Mouse (Mus musculus): Measurements from ENCODE around the gene Rabggta.

The Rabggta gene

GRCm38 (mm10) chr14:55745180-55745860 is 23.3 kb upstream of the Rabggta start, which contains the start of the genes Dhrs1 and Nop9:
Gene Dhrs1, minus strand, starts transcription at chr14:55745690.
Gene Nop9, plus strand, starts transcription at chr14:55745693.
- ChIA-PET CTCF (interaction anchor here in 3 of 4 experiments (0.5 to 3.2 kb wide), 18 partner anchors 12 to 1218 kb away, joined by 3 to 45 read pairs (median 4); partner anchors contain the start of genes Tinf2 (in 2 of the 3), A730061H03Rik (in 1 of the 3), Ltb4r2 (in 1 of the 3) and Psme2 (in 1 of the 3)), POLR2A (interaction anchor here in 3 of 4 experiments (0.6 to 4.4 kb wide), 24 partner anchors 9 to 234 kb away, joined by 3 to 34 read pairs (median 4); partner anchors contain the start of genes Tinf2 (in 3 of the 3), Gmpr2 (in 2 of the 3), Mdp1 (in 2 of the 3) and Nedd8 (in 2 of the 3))

- ChIA-PET POLR2A (interaction anchor here (0.6 to 4.4 kb wide), 28 partner anchors 8 to 184 kb away, joined by 3 to 34 read pairs (median 4); partner anchors contain the start of genes Tinf2 (in 4 of the 4), Gmpr2 (in 2 of the 4), Nedd8 (in 2 of the 4) and Psme2 (in 2 of the 4)), CTCF (interaction anchor here (0.6 to 3.2 kb wide), 55 partner anchors 9 to 703 kb away, joined by 3 to 45 read pairs (median 4); partner anchors contain the start of genes Tinf2 (in 4 of the 4), Gmpr2 (in 2 of the 4), Mdp1 (in 2 of the 4) and Nedd8 (in 2 of the 4))
These were observed 21.6 kb upstream of the Rabggta start for GRCm38 (mm10) chr14:55743711-55744110.

- CTCF ChIA-PET: interaction anchor here in 2 of 4 experiments (0.7 to 1.2 kb wide), 2 partner anchors 15 to 128 kb away, joined by 3 read pairs; partner anchors contain the start of gene Rabggta (in 1 of the 2)
- POLR2A ChIA-PET: interaction anchor here in 3 of 4 experiments (1.1 to 4.9 kb wide), 6 partner anchors 9 to 17 kb away, joined by 3 to 61 read pairs (median 4); partner anchors contain the start of genes Rabggta (in 2 of the 3), Dhrs1 (in 1 of the 3) and Nop9 (in 1 of the 3)
These were observed 15.1 kb upstream of the Rabggta start for GRCm38 (mm10) chr14:55737086-55737687.

GRCm38 (mm10) chr14:55735758-55736157 is 13.7 kb upstream of the Rabggta start:
- CTCF ChIA-PET: interaction anchor here in 2 of 4 experiments (1.1 to 2.9 kb wide), 3 partner anchors 8 to 128 kb away, joined by 3 to 14 read pairs (median 3); partner anchors contain the start of gene Rabggta (in 1 of the 2)

GRCm38 (mm10) chr14:55735334-55735733 is 13.3 kb upstream of the Rabggta start:
- ChIA-PET POLR2A (interaction anchor here in 3 of 4 experiments (0.7 to 4.9 kb wide), 22 partner anchors 7 to 175 kb away, joined by 3 to 61 read pairs (median 4); partner anchors contain the start of genes Rabggta (in 3 of the 3), Psme2 (in 2 of the 3), Rnf31 (in 2 of the 3) and Tinf2 (in 2 of the 3)), CTCF (interaction anchor here in 3 of 4 experiments (0.6 to 2.9 kb wide), 6 partner anchors 8 to 182 kb away, joined by 3 to 14 read pairs (median 4); no protein-coding TSS in a partner anchor)

More at GRCm38 (mm10) chr14:55735758-55736157, 13.7 kb upstream of the Rabggta start:
- POLR2A ChIA-PET: interaction anchor here in 3 of 4 experiments (0.7 to 4.9 kb wide), 19 partner anchors 8 to 175 kb away, joined by 3 to 61 read pairs (median 4); partner anchors contain the start of genes Rabggta (in 3 of the 3), Tinf2 (in 2 of the 3), A730061H03Rik (in 1 of the 3) and Gmpr2 (in 1 of the 3)

- ChIA-PET POLR2A (interaction anchor here in 3 of 4 experiments (0.7 to 4.9 kb wide), 22 partner anchors 8 to 174 kb away, joined by 3 to 61 read pairs (median 4); partner anchors contain the start of genes Rabggta (in 3 of the 3), Psme2 (in 2 of the 3), Rnf31 (in 2 of the 3) and Tinf2 (in 2 of the 3)), CTCF (interaction anchor here in 3 of 4 experiments (0.6 to 2.9 kb wide), 6 partner anchors 9 to 181 kb away, joined by 3 to 14 read pairs (median 4); no protein-coding TSS in a partner anchor)
These were observed 12.8 kb upstream of the Rabggta start for GRCm38 (mm10) chr14:55734869-55735268.

- ChIA-PET POLR2A (interaction anchor here in 3 of 4 experiments (1.1 to 4.9 kb wide), 13 partner anchors 9 to 173 kb away, joined by 3 to 61 read pairs (median 7); partner anchors contain the start of genes Rabggta (in 3 of the 3), A730061H03Rik (in 1 of the 3), Gmpr2 (in 1 of the 3) and Mdp1 (in 1 of the 3)), CTCF (interaction anchor here in 2 of 4 experiments (0.8 to 2.9 kb wide), 5 partner anchors 10 to 421 kb away, joined by 3 to 14 read pairs (median 3); partner anchors contain the start of genes Dhrs1 (in 1 of the 2), Nop9 (in 1 of the 2) and Tinf2 (in 1 of the 2))
These were observed 11.8 kb upstream of the Rabggta start for GRCm38 (mm10) chr14:55733889-55734288.

- ChIA-PET CTCF (interaction anchor here in 3 of 4 experiments (0.8 to 1.8 kb wide), 6 partner anchors 8 to 58 kb away, joined by 3 to 6 read pairs (median 4); partner anchors contain the start of genes Rabggta (in 2 of the 3), Dhrs1 (in 1 of the 3), Nedd8 (in 1 of the 3) and Nop9 (in 1 of the 3)), POLR2A (interaction anchor here (0.6 to 3.8 kb wide), 9 partner anchors 9 to 1021 kb away, joined by 3 to 26 read pairs (median 3); partner anchors contain the start of genes Rabggta (in 3 of the 4), Mphosph8 (in 1 of the 4) and Tinf2 (in 1 of the 4))
These were observed 8.5 kb upstream of the Rabggta start for GRCm38 (mm10) chr14:55730531-55731032.

GRCm38 (mm10) chr14:55730116-55730515 is 8.1 kb upstream of the Rabggta start:
- ChIA-PET CTCF (interaction anchor here in 2 of 4 experiments (0.8 to 1.8 kb wide), 4 partner anchors 8 to 16 kb away, joined by 3 to 5 read pairs (median 4); partner anchors contain the start of genes Dhrs1 (in 1 of the 2), Nop9 (in 1 of the 2) and Rabggta (in 1 of the 2)), POLR2A (interaction anchor here in 3 of 4 experiments (0.6 to 3.8 kb wide), 8 partner anchors 9 to 1022 kb away, joined by 3 to 26 read pairs (median 4); partner anchors contain the start of genes Rabggta (in 2 of the 3) and Tinf2 (in 1 of the 3))

GRCm38 (mm10) chr14:55727889-55728685 is 6.0 kb upstream of the Rabggta start:
- ChIA-PET POLR2A (interaction anchor here in 3 of 4 experiments (0.6 to 3.8 kb wide), 5 partner anchors 8 to 84 kb away, joined by 3 to 26 read pairs (median 3); partner anchors contain the start of genes Gmpr2 (in 1 of the 3), Nedd8 (in 1 of the 3), Rabggta (in 1 of the 3) and Tm9sf1 (in 1 of the 3)), CTCF (interaction anchor here in 2 of 4 experiments (0.6 to 1.6 kb wide), 2 partner anchors 15 to 579 kb away, joined by 3 to 4 read pairs; no protein-coding TSS in a partner anchor)

- ChIA-PET POLR2A (interaction anchor here in 2 of 4 experiments (0.6 to 1.1 kb wide), 3 partner anchors 9 to 172 kb away, joined by 3 to 4 read pairs (median 3); partner anchors contain the start of genes Gmpr2 (in 1 of the 2) and Nedd8 (in 1 of the 2)), CTCF (interaction anchor here in 2 of 4 experiments (0.7 to 1.1 kb wide), 2 partner anchors 18 kb away, joined by 3 read pairs; no protein-coding TSS in a partner anchor)
These were observed 4.2 kb upstream of the Rabggta start for GRCm38 (mm10) chr14:55726261-55726660.

- ChIA-PET CTCF (interaction anchor here in 2 of 4 experiments (0.6 to 0.9 kb wide), 2 partner anchors 10 kb away, joined by 3 to 4 read pairs; no protein-coding TSS in a partner anchor), POLR2A (interaction anchor here in 2 of 4 experiments (0.8 to 12.1 kb wide), 10 partner anchors 10 to 64 kb away, joined by 3 to 268 read pairs (median 5); partner anchors contain the start of genes Gmpr2 (in 2 of the 2), Nedd8 (in 2 of the 2), Mdp1 (in 1 of the 2) and Tgm1 (in 1 of the 2))
These were observed 2.4 kb upstream of the Rabggta start for GRCm38 (mm10) chr14:55724411-55724871.

- ChIA-PET CTCF (interaction anchor here (0.5 to 1.6 kb wide), 12 partner anchors 13 to 169 kb away, joined by 3 to 5 read pairs (median 3); partner anchors contain the start of genes Mdp1 (in 2 of the 4), Tinf2 (in 2 of the 4) and Gm49378 (in 1 of the 4)), POLR2A (interaction anchor here in 3 of 4 experiments (0.6 to 12.1 kb wide), 12 partner anchors 11 to 106 kb away, joined by 3 to 268 read pairs (median 30); partner anchors contain the start of genes Tgm1 (in 3 of the 3), Gmpr2 (in 2 of the 3), Nedd8 (in 2 of the 3) and Tinf2 (in 1 of the 3))
These were observed 1.4 kb upstream of the Rabggta start for GRCm38 (mm10) chr14:55723433-55723832.

- CTCF ChIA-PET: interaction anchor here (0.5 to 2.2 kb wide), 26 partner anchors 8 to 596 kb away, joined by 3 to 21 read pairs (median 3); partner anchors contain the start of genes Mdp1 (in 3 of the 4), A730061H03Rik (in 1 of the 4), Dcaf11 (in 1 of the 4) and Dhrs1 (in 1 of the 4)
These were observed 429 bp upstream of the Rabggta start for GRCm38 (mm10) chr14:55722438-55722945.

More at GRCm38 (mm10) chr14:55722438-55722945, 429 bp upstream of the Rabggta start:
- POLR2A ChIA-PET: interaction anchor here (0.6 to 12.1 kb wide), 54 partner anchors 7 to 1790 kb away, joined by 3 to 268 read pairs (median 6); partner anchors contain the start of genes Tgm1 (in 4 of the 4), Gmpr2 (in 2 of the 4), Nedd8 (in 2 of the 4) and Rec8 (in 2 of the 4)

Data from embryonic stem cell, embryonic (primary cell).